Comparison of ENCODE assay signal across 23 mouse cellular contexts in genomic region chr2:68515409-68515808, GRCm38 (mm10). TPM values are rescaled to one million over a fixed set of nuclear protein-coding genes. Genes with fewer than 3 reads are reported as not detected.
DNase-seq lines count a peak whose midpoint lies in the region; ATAC-seq and TF ChIP-seq lines count a peak whose summit lies in the region.
"Had no signal": no experiment of that assay in that cellular context is flagged by ENCODE, and none has a peak within 500 bp of the region (broad histone marks: within the 10 kb centered on the region; RNA-seq: fewer than 3 reads in every experiment).

No protein-coding gene starts in this region.

- H3K9me3 ChIP-seq in forebrain, embryonic 12.5 days = no peaks in the 10 kb centered on the region
- no peaks in the 10 kb centered on the region for H3K9me3 ChIP-seq in forebrain, embryonic 10.5 days
- no peaks in the 10 kb centered on the region for H3K9me3 ChIP-seq in forebrain, embryonic 15.5 days
- H3K9me3 ChIP-seq in forebrain, postnatal 0 days (ENCODE audit: low read length) = no peaks in the 10 kb centered on the region
- H3K9me3 ChIP-seq: embryonic facial prominence, embryonic 10.5 days; embryonic facial prominence, embryonic 12.5 days; G1E had no signal

- H3K4me1 ChIP-seq in forebrain, embryonic 12.5 days = no peaks in the 10 kb centered on the region
- 0 out of 2 replicates have a peak, but pooled peaks cover 3% of the 10 kb centered on the region for H3K4me1 ChIP-seq in forebrain, embryonic 10.5 days
- no peaks in the 10 kb centered on the region for H3K4me1 ChIP-seq in forebrain, embryonic 15.5 days
- H3K4me1 ChIP-seq in forebrain, postnatal 0 days (ENCODE audit: insufficient read depth) = no peaks in the 10 kb centered on the region
- H3K4me1 ChIP-seq: embryonic facial prominence, embryonic 10.5 days; embryonic facial prominence, embryonic 12.5 days had no signal

- no peak overlapping the region for H3K4me2 ChIP-seq in forebrain, embryonic 12.5 days
- no peak overlapping the region for H3K4me2 ChIP-seq in forebrain, embryonic 15.5 days (replicated peaks)
- no peak overlapping the region for H3K4me2 ChIP-seq in forebrain, postnatal 0 days (ENCODE audit: low read depth)
- H3K4me2 ChIP-seq: embryonic facial prominence, embryonic 12.5 days had no signal

- no peak overlapping the region for H3K27ac ChIP-seq in forebrain, embryonic 12.5 days
- no peak overlapping the region for H3K27ac ChIP-seq in forebrain, embryonic 10.5 days
- no peak overlapping the region for H3K27ac ChIP-seq in forebrain, embryonic 15.5 days (replicated peaks)
- no peak overlapping the region for H3K27ac ChIP-seq in forebrain, postnatal 0 days (ENCODE audit: low read depth, low read length)
- H3K27ac ChIP-seq: embryonic facial prominence, embryonic 10.5 days; embryonic facial prominence, embryonic 12.5 days had no signal

- no peak for DNase-seq in forebrain, embryonic 10.5 days (ENCODE audit: extremely low spot score, low spot score)
- DNase-seq in brain, embryonic 14.5 days (ENCODE audit: low read depth) = peak; percentile 67
- DNase-seq in forebrain, postnatal 0 days = no peak
- no peak for DNase-seq in kidney, postnatal 4 days
- DNase-seq in urinary bladder, postnatal 10 days (ENCODE audit: low spot score) = no peak
- DNase-seq: adrenal gland, adult 8-10 months; adrenal gland, postnatal 14 days; adrenal gland, postnatal 36 days; B cell, adult 2 months; cerebellum, adult 11-12 months; cerebellum, adult 2 months; cerebellum, adult 9-10 months; cerebellum, postnatal 10 days; cerebellum, postnatal 25 days had no signal

- no peak overlapping the region for H3K9ac ChIP-seq in forebrain, embryonic 12.5 days
- no peak overlapping the region for H3K9ac ChIP-seq in forebrain, embryonic 15.5 days (replicated peaks)
- H3K9ac ChIP-seq in forebrain, postnatal 0 days = no peak overlapping the region
- H3K9ac ChIP-seq: embryonic facial prominence, embryonic 12.5 days had no signal

- H3K4me3 ChIP-seq in forebrain, embryonic 12.5 days (replicated peaks) = no peak overlapping the region
- H3K4me3 ChIP-seq in forebrain, embryonic 10.5 days = no peak overlapping the region
- no peak overlapping the region for H3K4me3 ChIP-seq in forebrain, embryonic 15.5 days
- H3K4me3 ChIP-seq in forebrain, postnatal 0 days (ENCODE audit: low read depth, low read length) = no peak overlapping the region
- H3K4me3 ChIP-seq: embryonic facial prominence, embryonic 10.5 days; embryonic facial prominence, embryonic 12.5 days had no signal

- 73% methylated on average over 2 of the region's 2 CpGs for WGBS in forebrain, embryonic 12.5 days
- 87% methylated on average over 2 of the region's 2 CpGs for WGBS in forebrain, embryonic 10.5 days
- WGBS in forebrain, embryonic 15.5 days = 48% methylated on average over 2 of the region's 2 CpGs
- WGBS in forebrain, postnatal 0 days = 46% methylated on average over 2 of the region's 2 CpGs

- H3K27me3 ChIP-seq in forebrain, embryonic 12.5 days = no peaks in the 10 kb centered on the region
- no peaks in the 10 kb centered on the region for H3K27me3 ChIP-seq in forebrain, embryonic 10.5 days (ENCODE audit: poor library complexity, severe bottlenecking)
- no peaks in the 10 kb centered on the region for H3K27me3 ChIP-seq in forebrain, embryonic 15.5 days
- no peaks in the 10 kb centered on the region for H3K27me3 ChIP-seq in forebrain, postnatal 0 days (ENCODE audit: insufficient read depth, low read length)
- H3K27me3 ChIP-seq: CH12.LX; embryonic facial prominence, embryonic 12.5 days had no signal

- no peaks in the 10 kb centered on the region for H3K36me3 ChIP-seq in forebrain, embryonic 12.5 days (replicated peaks)
- H3K36me3 ChIP-seq in forebrain, embryonic 10.5 days (replicated peaks) = no peaks in the 10 kb centered on the region
- no peaks in the 10 kb centered on the region for H3K36me3 ChIP-seq in forebrain, embryonic 15.5 days
- no peaks in the 10 kb centered on the region for H3K36me3 ChIP-seq in forebrain, postnatal 0 days (ENCODE audit: insufficient read depth)
- H3K36me3 ChIP-seq: embryonic facial prominence, embryonic 10.5 days; embryonic facial prominence, embryonic 12.5 days; G1E had no signal

- ATAC-seq in forebrain, embryonic 12.5 days (ENCODE audit: low FRiP score) = peak; percentile 39; the same call in 1 of the 2 replicates
- ATAC-seq in forebrain, embryonic 15.5 days (replicated peaks) = peak; percentile 68; the same call in 1 of the 2 replicates
- peak; percentile 60; the same call in 1 of the 2 replicates for ATAC-seq in forebrain, postnatal 0 days
- ATAC-seq: activated CD4-positive, CD25-positive, alpha-beta regulatory T cell, adult 4 months; CD4-positive, CD25-positive, alpha-beta regulatory T cell, adult 4 months; Patski had no signal

- no peak for TF ChIP-seq POLR2A in brain, embryonic 14.5 days (IDR thresholded peaks at IDR 0.05; ENCODE audit: borderline replicate concordance, extremely low read depth, insufficient read depth, insufficient read length, poor library complexity, severe bottlenecking)

- TF ChIP-seq CTCF in brain, embryonic 14.5 days (IDR thresholded peaks at IDR 0.05; ENCODE audit: borderline replicate concordance, extremely low read depth, insufficient read depth, insufficient read length) = no peak
- no peak for TF ChIP-seq CTCF in forebrain, postnatal 0 days (IDR thresholded peaks at IDR 0.05; ENCODE audit: low read depth)

RNA-seq across cellular contexts. Expression of gene Stk39, which starts 43.3 kb away (rescaled TPM):
- 43.6 and 45.8 TPM in 2 replicates for polyA plus RNA-seq in forebrain, embryonic 12.5 days (2016; fragmentation: Nextera tagmentation; extraction: Ambion mirVana)
- 29.5 and 30.2 TPM in 2 replicates for polyA plus RNA-seq in forebrain, embryonic 10.5 days (2016; fragmentation: Nextera tagmentation; extraction: Ambion mirVana)
- 19.5 and 27.7 TPM in 2 replicates for polyA plus RNA-seq in brain, embryonic 14.5 days (2012; rRNA removed)
- polyA plus RNA-seq in forebrain, embryonic 15.5 days (2015; fragmentation: Nextera tagmentation; extraction: Ambion mirVana) = 21.8 and 22.5 TPM in 2 replicates
- total RNA-seq in forebrain, postnatal 0 days (2014; rRNA removed) = 25.5 and 27.9 TPM in 2 replicates
- polyA plus RNA-seq in forebrain, postnatal 0 days (2015; fragmentation: Nextera tagmentation; extraction: Ambion mirVana) = 15.9 and 23.0 TPM in 2 replicates
- total RNA-seq: CH12.LX had no signal
- polyA plus RNA-seq: G1E had no signal
